Mouse (Mus musculus): ENCODE results near the gene Spag17. TPM values are rescaled to one million over a fixed set of nuclear protein-coding genes. Genes with fewer than 3 reads are reported as not detected.

Gene Spag17
- polyA plus RNA-seq, 1 experiment from 2014 or later: 0.40 TPM

- WGBS: 75% methylated on average over 3 of the region's 3 CpGs
- no peaks in the 10 kb centered on the region for H3K27me3 ChIP-seq
- no peaks in the 10 kb centered on the region for H3K36me3 ChIP-seq
- no peak overlapping the region for H3K9ac ChIP-seq
- no peak overlapping the region for H3K4me2 ChIP-seq
- no peaks in the 10 kb centered on the region for H3K9me3 ChIP-seq (replicated peaks)
- no peak overlapping the region for H3K4me3 ChIP-seq
- H3K27ac ChIP-seq: no peak overlapping the region
- H3K4me1 ChIP-seq (replicated peaks): no peaks in the 10 kb centered on the region
- ATAC-seq (replicated peaks; ENCODE audit: insufficient number of reproducible peaks, insufficient read depth, low FRiP score, low read depth): no peak
These were observed 217.3 kb downstream of the Spag17 start for GRCm38 (mm10) chr3:100102386-100103092.

GRCm38 (mm10) chr3:100106736-100107135, 221.5 kb downstream of the Spag17 start:
- Histone ChIP-seq H3K4me3 (no peak overlapping the region), H3K9me3 (replicated peaks) (no peaks in the 10 kb centered on the region), H3K27me3 (no peaks in the 10 kb centered on the region), H3K4me2 (no peak overlapping the region), H3K4me1 (replicated peaks) (no peaks in the 10 kb centered on the region), H3K9ac (no peak overlapping the region), H3K27ac (no peak overlapping the region), H3K36me3 (no peaks in the 10 kb centered on the region)
- ATAC-seq (replicated peaks; ENCODE audit: insufficient number of reproducible peaks, insufficient read depth, low FRiP score, low read depth): no peak
- 80% methylated on average over 2 of the region's 2 CpGs for WGBS

- H3K4me2 ChIP-seq: no peak overlapping the region
- H3K9ac ChIP-seq: no peak overlapping the region
- no peaks in the 10 kb centered on the region for H3K9me3 ChIP-seq (replicated peaks)
- H3K4me3 ChIP-seq: no peak overlapping the region
- H3K27ac ChIP-seq: no peak overlapping the region
- 71% methylated on average over 2 of the region's 2 CpGs for WGBS
- H3K36me3 ChIP-seq: no peaks in the 10 kb centered on the region
- no peaks in the 10 kb centered on the region for H3K4me1 ChIP-seq (replicated peaks)
- no peaks in the 10 kb centered on the region for H3K27me3 ChIP-seq
- ATAC-seq (replicated peaks; ENCODE audit: insufficient number of reproducible peaks, insufficient read depth, low FRiP score, low read depth): no peak
These were observed 233.5 kb downstream of the Spag17 start for GRCm38 (mm10) chr3:100118681-100119080.

- Histone ChIP-seq H3K9ac (no peak overlapping the region), H3K4me3 (no peak overlapping the region), H3K4me1 (replicated peaks) (no peaks in the 10 kb centered on the region), H3K27ac (no peak overlapping the region), H3K36me3 (no peaks in the 10 kb centered on the region), H3K27me3 (no peaks in the 10 kb centered on the region), H3K4me2 (no peak overlapping the region), H3K9me3 (replicated peaks) (no peaks in the 10 kb centered on the region)
- WGBS: 60% methylated on average over 2 of the region's 2 CpGs
- ATAC-seq (replicated peaks; ENCODE audit: insufficient number of reproducible peaks, insufficient read depth, low FRiP score, low read depth): no peak
These were observed 236.8 kb downstream of the Spag17 start for GRCm38 (mm10) chr3:100121961-100122360.

- Histone ChIP-seq H3K27me3 (no peaks in the 10 kb centered on the region), H3K9me3 (replicated peaks) (no peaks in the 10 kb centered on the region), H3K9ac (no peak overlapping the region), H3K27ac (no peak overlapping the region), H3K4me3 (no peak overlapping the region), H3K4me1 (replicated peaks) (no peaks in the 10 kb centered on the region), H3K4me2 (no peak overlapping the region), H3K36me3 (no peaks in the 10 kb centered on the region)
- ATAC-seq (replicated peaks; ENCODE audit: insufficient number of reproducible peaks, insufficient read depth, low FRiP score, low read depth): no peak
- WGBS: 67% methylated on average over 1 of the region's 1 CpGs
These were observed 237.2 kb downstream of the Spag17 start for GRCm38 (mm10) chr3:100122445-100122844.

- H3K27me3 ChIP-seq: no peaks in the 10 kb centered on the region
- peak overlapping the region; percentile 74 for H3K4me2 ChIP-seq
- H3K4me1 ChIP-seq (replicated peaks): peaks cover 14% of the 10 kb centered on the region
- no peak overlapping the region for H3K27ac ChIP-seq
- ATAC-seq (replicated peaks; ENCODE audit: insufficient number of reproducible peaks, insufficient read depth, low FRiP score, low read depth): no peak
- peak overlapping the region; percentile 73; the same call in 1 of the 2 replicates for H3K9ac ChIP-seq
- H3K9me3 ChIP-seq (replicated peaks): no peaks in the 10 kb centered on the region
- WGBS: 85% methylated on average over 15 of the region's 15 CpGs
- H3K4me3 ChIP-seq: peak overlapping the region; percentile 80
- H3K36me3 ChIP-seq: peaks cover 33% of the 10 kb centered on the region
These were observed 275.7 kb downstream of the Spag17 start for GRCm38 (mm10) chr3:100160682-100161445.

GRCm38 (mm10) chr3:100161665-100162314, 276.6 kb downstream of the Spag17 start:
- Histone ChIP-seq H3K4me2 (peak overlapping the region; percentile 74), H3K27me3 (no peaks in the 10 kb centered on the region), H3K36me3 (peaks cover 24% of the 10 kb centered on the region), H3K9me3 (replicated peaks) (no peaks in the 10 kb centered on the region), H3K4me3 (peak overlapping the region; percentile 80), H3K9ac (peak overlapping the region; percentile 73), H3K4me1 (replicated peaks) (peaks cover 14% of the 10 kb centered on the region), H3K27ac (peak overlapping the region; percentile 60)
- WGBS: 1% methylated on average over 35 of the region's 35 CpGs
- no peak for ATAC-seq (replicated peaks; ENCODE audit: insufficient number of reproducible peaks, insufficient read depth, low FRiP score, low read depth)

GRCm38 (mm10) chr3:100162315-100163105, 277.3 kb downstream of the Spag17 start, which contains the start of the genes Gdap2 and Wdr3:
Gene Gdap2, plus strand, starts transcription at chr3:100162381.
Gene Wdr3, minus strand, starts transcription at chr3:100162407.
- no peaks in the 10 kb centered on the region for H3K27me3 ChIP-seq
- H3K36me3 ChIP-seq: peaks cover 17% of the 10 kb centered on the region
- H3K4me2 ChIP-seq: peak within 1 kb of the TSS; percentile 74
- no peaks in the 10 kb centered on the region for H3K9me3 ChIP-seq (replicated peaks)
- peak within 1 kb of the TSS; percentile 80 for H3K9ac ChIP-seq
- H3K27ac ChIP-seq: peak within 1 kb of the TSS; percentile 91
- H3K4me1 ChIP-seq (replicated peaks): peaks cover 14% of the 10 kb centered on the region
- WGBS: under 1% methylated on average over 54 of the region's 55 CpGs
- peak; percentile 95 for ATAC-seq (replicated peaks; ENCODE audit: insufficient number of reproducible peaks, insufficient read depth, low FRiP score, low read depth)
- H3K4me3 ChIP-seq: peak within 1 kb of the TSS; percentile 80

GRCm38 (mm10) chr3:100163556-100163955, 278.4 kb downstream of the Spag17 start:
- no peak overlapping the region; the same call in 1 of the 2 replicates for H3K9ac ChIP-seq
- H3K36me3 ChIP-seq: peaks cover 17% of the 10 kb centered on the region
- WGBS: 79% methylated on average over 2 of the region's 2 CpGs
- 0 out of 2 replicates have a peak overlapping the region, but pooled peaks have one; percentile 74 for H3K4me2 ChIP-seq
- H3K4me1 ChIP-seq (replicated peaks): peaks cover 14% of the 10 kb centered on the region
- no peak for ATAC-seq (replicated peaks; ENCODE audit: insufficient number of reproducible peaks, insufficient read depth, low FRiP score, low read depth)
- H3K27me3 ChIP-seq: no peaks in the 10 kb centered on the region
- H3K4me3 ChIP-seq: 0 out of 2 replicates have a peak overlapping the region, but pooled peaks have one; percentile 1
- no peak overlapping the region for H3K27ac ChIP-seq
- H3K9me3 ChIP-seq (replicated peaks): no peaks in the 10 kb centered on the region

- H3K4me1 ChIP-seq (replicated peaks): peaks cover 14% of the 10 kb centered on the region
- no peak for ATAC-seq (replicated peaks; ENCODE audit: insufficient number of reproducible peaks, insufficient read depth, low FRiP score, low read depth)
- no peaks in the 10 kb centered on the region for H3K9me3 ChIP-seq (replicated peaks)
- no peaks in the 10 kb centered on the region for H3K27me3 ChIP-seq
- no peak overlapping the region for H3K4me2 ChIP-seq
- no peak overlapping the region for H3K9ac ChIP-seq
- peaks cover 8% of the 10 kb centered on the region; the same call in 1 of the 2 replicates for H3K36me3 ChIP-seq
- no peak overlapping the region for H3K27ac ChIP-seq
- no peak overlapping the region for H3K4me3 ChIP-seq
These were observed 279.8 kb downstream of the Spag17 start for GRCm38 (mm10) chr3:100164991-100165390.

Measured in heart, embryonic 15.5 days (tissue).